Mouse (Mus musculus): ENCODE results near the gene Trpm4. TPM values are rescaled to one million over a fixed set of nuclear protein-coding genes. Genes with fewer than 3 reads are reported as not detected.
A peak's percentile ranks its signal among the peaks of the same experiment; 100 is the strongest.

The Trpm4 gene
- polyA plus RNA-seq, 1 experiment from 2014 or later, result 15.9 TPM

- DNase-seq (ENCODE audit: low spot score) (peak; percentile 83), ATAC-seq (replicated peaks; ENCODE audit: low FRiP score, low read depth) (no peak)
- Histone ChIP-seq H3K27ac (peak overlapping the region; percentile 31; the same call in 1 of the 2 replicates), H3K27me3 (ENCODE audit: insufficient read depth, low read length) (no peaks in the 10 kb centered on the region), H3K36me3 (ENCODE audit: insufficient read depth, low read length) (no peaks in the 10 kb centered on the region), H3K9ac (ENCODE audit: low read depth, low read length) (0 out of 2 replicates have a peak overlapping the region, but pooled peaks have one; percentile 36), H3K4me3 (replicated peaks; ENCODE audit: low read depth, low read length) (peak overlapping the region; percentile 35), H3K9me3 (replicated peaks; ENCODE audit: low read length) (no peaks in the 10 kb centered on the region), H3K4me1 (replicated peaks; ENCODE audit: insufficient read depth, low read length) (peaks cover 25% of the 10 kb centered on the region), H3K4me2 (ENCODE audit: low read length) (peak overlapping the region; percentile 71)
- WGBS, result under 1% methylated on average over 11 of the region's 11 CpGs
- no peak for TF ChIP-seq CTCF (IDR thresholded peaks at IDR 0.05; ENCODE audit: low read depth)
These were observed 7.1 kb upstream of the Trpm4 start for GRCm38 (mm10) chr7:45340669-45341068.

- H3K4me1 ChIP-seq (replicated peaks; ENCODE audit: insufficient read depth, low read length), result peaks cover 25% of the 10 kb centered on the region
- H3K27me3 ChIP-seq (ENCODE audit: insufficient read depth, low read length), result no peaks in the 10 kb centered on the region
- no peak for ATAC-seq (replicated peaks; ENCODE audit: low FRiP score, low read depth)
- no peaks in the 10 kb centered on the region for H3K9me3 ChIP-seq (replicated peaks; ENCODE audit: low read length)
- WGBS, result 2% methylated on average over 11 of the region's 11 CpGs
- H3K9ac ChIP-seq (ENCODE audit: low read depth, low read length), result peak overlapping the region; percentile 36
- peak overlapping the region; percentile 35 for H3K4me3 ChIP-seq (replicated peaks; ENCODE audit: low read depth, low read length)
- H3K4me2 ChIP-seq (ENCODE audit: low read length), result peak overlapping the region; percentile 71
- H3K27ac ChIP-seq, result peak overlapping the region; percentile 31; the same call in 1 of the 2 replicates
- no peaks in the 10 kb centered on the region for H3K36me3 ChIP-seq (ENCODE audit: insufficient read depth, low read length)
- no peak for TF ChIP-seq CTCF (IDR thresholded peaks at IDR 0.05; ENCODE audit: low read depth)
- DNase-seq (ENCODE audit: low spot score), result no peak
These were observed 6.5 kb upstream of the Trpm4 start for GRCm38 (mm10) chr7:45340066-45340442.

GRCm38 (mm10) chr7:45339410-45340065 is 6.0 kb upstream of the Trpm4 start:
- H3K4me1 ChIP-seq (replicated peaks; ENCODE audit: insufficient read depth, low read length), result peaks cover 29% of the 10 kb centered on the region
- peak overlapping the region; percentile 36 for H3K9ac ChIP-seq (ENCODE audit: low read depth, low read length)
- TF ChIP-seq CTCF (IDR thresholded peaks at IDR 0.05; ENCODE audit: low read depth), result peak; percentile 55
- H3K27ac ChIP-seq, result peak overlapping the region; percentile 56
- H3K4me2 ChIP-seq (ENCODE audit: low read length), result peak overlapping the region; percentile 71
- no peaks in the 10 kb centered on the region for H3K9me3 ChIP-seq (replicated peaks; ENCODE audit: low read length)
- no peaks in the 10 kb centered on the region for H3K36me3 ChIP-seq (ENCODE audit: insufficient read depth, low read length)
- H3K4me3 ChIP-seq (replicated peaks; ENCODE audit: low read depth, low read length), result peak overlapping the region; percentile 35
- WGBS, result under 1% methylated on average over 35 of the region's 39 CpGs
- DNase-seq (ENCODE audit: low spot score) (peak; percentile 91), ATAC-seq (replicated peaks; ENCODE audit: low FRiP score, low read depth) (peak; percentile 56)
- H3K27me3 ChIP-seq (ENCODE audit: insufficient read depth, low read length), result no peaks in the 10 kb centered on the region

GRCm38 (mm10) chr7:45338161-45338911 is 4.8 kb upstream of the Trpm4 start:
- Histone ChIP-seq H3K4me3 (replicated peaks; ENCODE audit: low read depth, low read length) (peak overlapping the region; percentile 35; the same call in 1 of the 2 replicates), H3K4me2 (ENCODE audit: low read length) (peak overlapping the region; percentile 71), H3K9me3 (replicated peaks; ENCODE audit: low read length) (no peaks in the 10 kb centered on the region), H3K4me1 (replicated peaks; ENCODE audit: insufficient read depth, low read length) (peaks cover 29% of the 10 kb centered on the region), H3K36me3 (ENCODE audit: insufficient read depth, low read length) (no peaks in the 10 kb centered on the region), H3K9ac (ENCODE audit: low read depth, low read length) (peak overlapping the region; percentile 36; the same call in 1 of the 2 replicates), H3K27ac (peak overlapping the region; percentile 56; the same call in 1 of the 2 replicates), H3K27me3 (ENCODE audit: insufficient read depth, low read length) (no peaks in the 10 kb centered on the region)
- peak; percentile 73 for DNase-seq (ENCODE audit: low spot score)
- TF ChIP-seq CTCF (IDR thresholded peaks at IDR 0.05; ENCODE audit: low read depth), result no peak
- 3% methylated on average over 14 of the region's 14 CpGs for WGBS
- ATAC-seq (replicated peaks; ENCODE audit: low FRiP score, low read depth), result peak; percentile 15

GRCm38 (mm10) chr7:45337469-45337868 is 3.9 kb upstream of the Trpm4 start:
- H3K9me3 ChIP-seq (replicated peaks; ENCODE audit: low read length), result no peaks in the 10 kb centered on the region
- H3K9ac ChIP-seq (ENCODE audit: low read depth, low read length), result no peak overlapping the region
- H3K4me3 ChIP-seq (replicated peaks; ENCODE audit: low read depth, low read length), result no peak overlapping the region
- WGBS, result 15% methylated on average over 4 of the region's 4 CpGs
- ATAC-seq (replicated peaks; ENCODE audit: low FRiP score, low read depth), result no peak
- no peak for TF ChIP-seq CTCF (IDR thresholded peaks at IDR 0.05; ENCODE audit: low read depth)
- no peak overlapping the region for H3K27ac ChIP-seq
- H3K36me3 ChIP-seq (ENCODE audit: insufficient read depth, low read length), result no peaks in the 10 kb centered on the region
- H3K27me3 ChIP-seq (ENCODE audit: insufficient read depth, low read length), result no peaks in the 10 kb centered on the region
- no peak overlapping the region for H3K4me2 ChIP-seq (ENCODE audit: low read length)
- H3K4me1 ChIP-seq (replicated peaks; ENCODE audit: insufficient read depth, low read length), result peaks cover 31% of the 10 kb centered on the region
- DNase-seq (ENCODE audit: low spot score), result no peak

GRCm38 (mm10) chr7:45336319-45336718 is 2.7 kb upstream of the Trpm4 start:
- WGBS, result 91% methylated on average over 4 of the region's 4 CpGs
- H3K27me3 ChIP-seq (ENCODE audit: insufficient read depth, low read length), result no peaks in the 10 kb centered on the region
- no peak overlapping the region for H3K4me2 ChIP-seq (ENCODE audit: low read length)
- ATAC-seq (replicated peaks; ENCODE audit: low FRiP score, low read depth), result no peak
- no peak overlapping the region for H3K9ac ChIP-seq (ENCODE audit: low read depth, low read length)
- TF ChIP-seq CTCF (IDR thresholded peaks at IDR 0.05; ENCODE audit: low read depth), result no peak
- no peak overlapping the region for H3K27ac ChIP-seq
- H3K9me3 ChIP-seq (replicated peaks; ENCODE audit: low read length), result no peaks in the 10 kb centered on the region
- H3K4me3 ChIP-seq (replicated peaks; ENCODE audit: low read depth, low read length), result no peak overlapping the region
- no peak for DNase-seq (ENCODE audit: low spot score)
- peaks cover 35% of the 10 kb centered on the region for H3K4me1 ChIP-seq (replicated peaks; ENCODE audit: insufficient read depth, low read length)
- H3K36me3 ChIP-seq (ENCODE audit: insufficient read depth, low read length), result no peaks in the 10 kb centered on the region
